Mouse (Mus musculus) lung, adult 2 months (tissue): ENCODE measurements around the gene Dnmt3b.

Experiments used
- CTCF ChIP-seq: fragments of 200-500 bp; IDR thresholded peaks from 2 replicates; pipeline ENCODE4 v1.5.1; 2011; ENCODE audit warnings: mild to moderate bottlenecking, low read length, control low read depth; ENCODE audit not compliant: insufficient read depth
- POLR2A ChIP-seq: fragments of 200-500 bp; IDR thresholded peaks from 2 replicates; pipeline ENCODE4 v1.6.1; 2011; ENCODE audit warnings: low read depth, mild to moderate bottlenecking, control low read depth, low read length, borderline replicate concordance; ENCODE audit errors: extremely low read depth

DNA sequence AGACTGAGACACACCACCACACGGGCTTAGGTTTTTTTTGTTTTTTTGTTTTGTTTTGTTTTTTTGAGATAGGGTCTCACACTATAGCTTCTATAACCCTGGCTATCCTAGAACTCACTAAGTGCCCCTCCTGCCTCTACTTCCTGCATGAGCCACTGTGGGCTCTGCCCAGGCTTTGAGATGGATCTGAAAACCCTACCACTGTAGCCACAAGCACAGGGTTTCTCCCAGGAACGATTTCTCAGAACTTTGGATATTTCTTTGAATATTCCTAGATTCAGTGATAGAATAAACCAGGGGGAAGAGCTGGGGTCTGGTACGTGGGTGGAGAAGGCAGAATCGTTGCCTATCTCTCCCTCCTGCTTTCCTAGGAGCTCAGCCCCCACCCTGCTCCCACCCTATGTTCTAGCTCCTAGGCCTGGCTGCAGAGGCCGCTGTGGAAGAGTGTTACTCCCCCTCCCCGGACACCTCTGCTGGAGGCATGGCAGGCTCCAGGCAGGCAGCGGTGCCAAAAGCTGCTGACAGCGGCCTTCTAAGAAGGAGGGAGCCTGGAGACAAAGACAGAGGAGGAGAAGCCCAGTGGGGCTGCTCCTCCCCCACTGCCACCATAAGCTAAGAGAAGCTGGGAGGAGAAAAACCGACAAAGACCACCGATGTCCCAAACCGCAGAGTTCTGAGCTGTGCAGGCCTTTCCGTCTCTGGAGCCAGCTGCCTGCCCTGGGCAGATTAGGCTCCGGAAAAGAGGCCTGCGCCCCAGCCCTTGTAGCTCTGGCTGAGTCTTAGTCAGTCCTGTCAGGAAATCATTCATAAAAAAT, 38.6 kb upstream of the Dnmt3b start:
- TF ChIP-seq CTCF, result no peak
- TF ChIP-seq POLR2A, result no peak
